Mouse (Mus musculus) cerebellum, adult 8-10 months (tissue): ENCODE measurements at regions not wholly inside any gene's neighbourhood (a gene's known extent, or its start where the extent isn't known, plus 50 kb on each side); places are given as distances from the start of the nearest gene placed in this dataset.

Experiments used
- DNase-seq: peaks from one replicate; pipeline ENCODE4 v3.0.0; 2022

GRCm38 (mm10) chr1:190639846-190640245, 271.7 kb downstream of the Rps6kc1 start:
- no peak for DNase-seq

GRCm38 (mm10) chr1:190634935-190635334, 276.6 kb downstream of the Rps6kc1 start:
- no peak for DNase-seq

GRCm38 (mm10) chr1:190631641-190632040, 279.9 kb downstream of the Rps6kc1 start:
- DNase-seq: no peak

GRCm38 (mm10) chr1:190630193-190630592, 281.4 kb downstream of the Rps6kc1 start:
- no peak for DNase-seq

- DNase-seq: no peak
These were observed 287.7 kb downstream of the Rps6kc1 start for GRCm38 (mm10) chr1:190623916-190624315.

- DNase-seq: no peak
These were observed 311.1 kb downstream of the Rps6kc1 start for GRCm38 (mm10) chr1:190600425-190600824.

GRCm38 (mm10) chr1:190599622-190600021, 311.9 kb downstream of the Rps6kc1 start:
- DNase-seq: no peak

- DNase-seq: no peak
These were observed 315.4 kb downstream of the Rps6kc1 start for GRCm38 (mm10) chr1:190596209-190596608.

- DNase-seq: no peak
These were observed 319.9 kb downstream of the Rps6kc1 start for GRCm38 (mm10) chr1:190591621-190592020.

GRCm38 (mm10) chr1:190589586-190589985, 322.0 kb downstream of the Rps6kc1 start:
- no peak for DNase-seq

GRCm38 (mm10) chr1:190583272-190583671, 328.3 kb downstream of the Rps6kc1 start:
- no peak for DNase-seq

- no peak for DNase-seq
These were observed 330.9 kb downstream of the Rps6kc1 start for GRCm38 (mm10) chr1:190580653-190581052.

GRCm38 (mm10) chr1:190570981-190571380, 340.6 kb downstream of the Rps6kc1 start:
- DNase-seq: no peak

GRCm38 (mm10) chr1:190570563-190570962, 341.0 kb downstream of the Rps6kc1 start:
- no peak for DNase-seq

GRCm38 (mm10) chr1:190566744-190567143, 344.8 kb downstream of the Rps6kc1 start:
- DNase-seq: peak; percentile 70

GRCm38 (mm10) chr1:190562865-190563457, 348.6 kb downstream of the Rps6kc1 start:
- no peak for DNase-seq

GRCm38 (mm10) chr1:190560086-190560485, 351.5 kb downstream of the Rps6kc1 start:
- DNase-seq: no peak

- no peak for DNase-seq
These were observed 369.7 kb downstream of the Rps6kc1 start for GRCm38 (mm10) chr1:190541892-190542291.

- no peak for DNase-seq
These were observed 362.6 kb upstream of the Prox1 start for GRCm38 (mm10) chr1:190532879-190533676.

- no peak for DNase-seq
These were observed 360.7 kb upstream of the Prox1 start for GRCm38 (mm10) chr1:190531224-190531623.

GRCm38 (mm10) chr1:190530079-190530478, 359.6 kb upstream of the Prox1 start:
- DNase-seq: no peak

- DNase-seq: no peak
These were observed 357.1 kb upstream of the Prox1 start for GRCm38 (mm10) chr1:190527545-190528137.

- DNase-seq: no peak
These were observed 356.1 kb upstream of the Prox1 start for GRCm38 (mm10) chr1:190526634-190527033.

GRCm38 (mm10) chr1:190526046-190526445, 355.5 kb upstream of the Prox1 start:
- DNase-seq: no peak
